Mouse (Mus musculus) midbrain, embryonic 11.5 days (tissue): ENCODE measurements at regions not wholly inside any gene's neighbourhood (a gene's known extent, or its start where the extent isn't known, plus 50 kb on each side); places are given as distances from the start of the nearest gene placed in this dataset.

Source experiments
- ATAC-seq: fragments of 200-750 bp; cut with Nextera tagmentation; 2 replicates; pipeline ENCODE4 v1.8.0; 2017; ENCODE audit warnings: moderate TSS enrichment, moderate library complexity; ENCODE audit not compliant: low FRiP score
- DNase-seq: peaks from one replicate; pipeline ENCODE4 v3.0.0; 2015; ENCODE audit warnings: low spot score; ENCODE audit errors: missing footprints
- H3K27ac ChIP-seq: fragments of 300-500 bp; sonication (generic); 2 replicates; pipeline ENCODE4 v1.5.1; 2014; ENCODE audit warnings: low read depth, low read length
- H3K27me3 ChIP-seq: fragments of 300-500 bp; sonication (generic); 2 replicates; pipeline ENCODE4 v1.6.1; 2014; ENCODE audit warnings: mild to moderate bottlenecking, low read length, moderate library complexity, mixed read lengths; ENCODE audit not compliant: control insufficient read depth, insufficient read depth
- H3K36me3 ChIP-seq: fragments of 300-500 bp; sonication (generic); 2 replicates; pipeline ENCODE4 v1.6.1; 2014; ENCODE audit warnings: mild to moderate bottlenecking, low read length, moderate library complexity, mixed read lengths; ENCODE audit not compliant: control insufficient read depth, insufficient read depth
- H3K4me1 ChIP-seq: fragments of 300-500 bp; sonication (generic); 2 replicates; pipeline ENCODE4 v1.6.1; 2014; ENCODE audit warnings: low read length; ENCODE audit not compliant: control insufficient read depth, insufficient read depth
- H3K4me2 ChIP-seq: fragments of 300-500 bp; sonication (generic); 2 replicates; pipeline ENCODE4 v1.6.1; 2014; ENCODE audit warnings: mild to moderate bottlenecking, moderate library complexity
- H3K4me3 ChIP-seq: fragments of 300-500 bp; sonication (generic); 2 replicates; pipeline ENCODE4 v1.5.1; 2014; ENCODE audit warnings: low read depth, low read length
- H3K9ac ChIP-seq: fragments of 300-500 bp; sonication (generic); 2 replicates; pipeline ENCODE4 v1.6.1; 2014; ENCODE audit warnings: low read length
- H3K9me3 ChIP-seq: fragments of 300-500 bp; sonication (generic); 2 replicates; pipeline ENCODE4 v1.6.1; 2016; ENCODE audit warnings: low read length; ENCODE audit not compliant: control insufficient read depth
- WGBS: fragments of 180-500 bp; shearing (Covaris S2); extraction: QIAGEN DNeasy Blood & Tissue Kit; methylation state at CpG from one replicate; pipeline ENCODE4 v1.1.7; 2014; 5-methylcytosine and 5-hydroxymethylcytosine counted together

GRCm38 (mm10) chr7:94116899-94117521, 1037.3 kb downstream of the Fam181b start:
- no peaks in the 10 kb centered on the region for H3K36me3 ChIP-seq
- no peaks in the 10 kb centered on the region for H3K4me1 ChIP-seq
- H3K9ac ChIP-seq = no peak overlapping the region
- no peak overlapping the region for H3K4me2 ChIP-seq
- ATAC-seq (no peak), DNase-seq (no peak)
- no peak overlapping the region for H3K4me3 ChIP-seq
- H3K27me3 ChIP-seq = no peaks in the 10 kb centered on the region
- WGBS = 87% methylated on average over 4 of the region's 4 CpGs
- no peaks in the 10 kb centered on the region for H3K9me3 ChIP-seq
- no peak overlapping the region for H3K27ac ChIP-seq

GRCm38 (mm10) chr7:94123781-94124180, 1044.1 kb downstream of the Fam181b start:
- WGBS = 95% methylated on average over 1 of the region's 1 CpGs
- H3K4me2 ChIP-seq = no peak overlapping the region
- no peak overlapping the region for H3K4me3 ChIP-seq

GRCm38 (mm10) chr7:94154221-94154620, 1074.6 kb downstream of the Fam181b start:
- Histone ChIP-seq H3K9ac (no peak overlapping the region), H3K27ac (no peak overlapping the region), H3K27me3 (no peaks in the 10 kb centered on the region), H3K36me3 (no peaks in the 10 kb centered on the region), H3K4me2 (no peak overlapping the region), H3K9me3 (no peaks in the 10 kb centered on the region), H3K4me1 (no peaks in the 10 kb centered on the region), H3K4me3 (no peak overlapping the region)
- no peak for DNase-seq
- no peak for ATAC-seq

More at GRCm38 (mm10) chr7:94123781-94124180, 1044.1 kb downstream of the Fam181b start:
- DNase-seq (no peak), ATAC-seq (no peak)
- H3K36me3 ChIP-seq = no peaks in the 10 kb centered on the region
- H3K9me3 ChIP-seq = no peaks in the 10 kb centered on the region
- H3K9ac ChIP-seq = no peak overlapping the region
- no peaks in the 10 kb centered on the region for H3K4me1 ChIP-seq
- H3K27me3 ChIP-seq = no peaks in the 10 kb centered on the region
- H3K27ac ChIP-seq = no peak overlapping the region

- Histone ChIP-seq H3K4me2 (no peak overlapping the region), H3K9ac (no peak overlapping the region), H3K9me3 (no peaks in the 10 kb centered on the region), H3K4me3 (no peak overlapping the region), H3K27ac (no peak overlapping the region), H3K36me3 (no peaks in the 10 kb centered on the region), H3K27me3 (no peaks in the 10 kb centered on the region), H3K4me1 (no peaks in the 10 kb centered on the region)
- no peak for DNase-seq
- WGBS = 74% methylated on average over 1 of the region's 1 CpGs
- no peak for ATAC-seq
These were observed 1075.8 kb downstream of the Fam181b start for GRCm38 (mm10) chr7:94155458-94155857.

- ATAC-seq (no peak), DNase-seq (no peak)
- Histone ChIP-seq H3K9me3 (no peaks in the 10 kb centered on the region), H3K4me3 (no peak overlapping the region), H3K4me1 (no peaks in the 10 kb centered on the region), H3K36me3 (no peaks in the 10 kb centered on the region), H3K27ac (no peak overlapping the region), H3K4me2 (no peak overlapping the region), H3K27me3 (no peaks in the 10 kb centered on the region), H3K9ac (no peak overlapping the region)
- WGBS = 76% methylated on average over 2 of the region's 2 CpGs
These were observed 1100.4 kb downstream of the Fam181b start for GRCm38 (mm10) chr7:94180027-94180426.

- no peak overlapping the region for H3K4me3 ChIP-seq
- H3K36me3 ChIP-seq = no peaks in the 10 kb centered on the region
- H3K4me2 ChIP-seq = no peak overlapping the region
- H3K9me3 ChIP-seq = no peaks in the 10 kb centered on the region
- no peak for ATAC-seq
- H3K9ac ChIP-seq = no peak overlapping the region
- no peak overlapping the region for H3K27ac ChIP-seq
- DNase-seq = no peak
- H3K27me3 ChIP-seq = no peaks in the 10 kb centered on the region
- no peaks in the 10 kb centered on the region for H3K4me1 ChIP-seq
- 95% methylated on average over 1 of the region's 1 CpGs for WGBS
These were observed 1132.7 kb downstream of the Fam181b start for GRCm38 (mm10) chr7:94212341-94212740.

- 69% methylated on average over 1 of the region's 1 CpGs for WGBS
- Histone ChIP-seq H3K4me1 (no peaks in the 10 kb centered on the region), H3K4me3 (no peak overlapping the region), H3K27ac (no peak overlapping the region), H3K36me3 (no peaks in the 10 kb centered on the region), H3K4me2 (no peak overlapping the region), H3K9ac (no peak overlapping the region), H3K27me3 (no peaks in the 10 kb centered on the region), H3K9me3 (no peaks in the 10 kb centered on the region)
- DNase-seq (no peak), ATAC-seq (no peak)
These were observed 1147.8 kb downstream of the Fam181b start for GRCm38 (mm10) chr7:94227482-94227881.

- Histone ChIP-seq H3K27ac (no peak overlapping the region), H3K36me3 (no peaks in the 10 kb centered on the region), H3K4me2 (no peak overlapping the region), H3K9me3 (no peaks in the 10 kb centered on the region), H3K9ac (no peak overlapping the region), H3K4me3 (no peak overlapping the region), H3K4me1 (no peaks in the 10 kb centered on the region), H3K27me3 (no peaks in the 10 kb centered on the region)
- ATAC-seq (no peak), DNase-seq (no peak)
- 84% methylated on average over 4 of the region's 4 CpGs for WGBS
These were observed 1154.0 kb downstream of the Fam181b start for GRCm38 (mm10) chr7:94233653-94234052.

- DNase-seq = no peak
- Histone ChIP-seq H3K9me3 (no peaks in the 10 kb centered on the region), H3K27me3 (no peaks in the 10 kb centered on the region), H3K36me3 (no peaks in the 10 kb centered on the region), H3K9ac (no peak overlapping the region), H3K4me2 (no peak overlapping the region), H3K4me1 (no peaks in the 10 kb centered on the region), H3K4me3 (no peak overlapping the region), H3K27ac (no peak overlapping the region)
- WGBS = 82% methylated on average over 3 of the region's 3 CpGs
- ATAC-seq = no peak
These were observed 1169.8 kb downstream of the Fam181b start for GRCm38 (mm10) chr7:94249501-94249900.
